Mouse (Mus musculus): Measurements from ENCODE around the gene Ccdc9b. TPM values are rescaled to one million over a fixed set of nuclear protein-coding genes. Genes with fewer than 3 reads are reported as not detected.

Ccdc9b gene
- polyA plus RNA-seq, 1 experiment, result 17.9 TPM

- H3K4me1 ChIP-seq (ENCODE audit: control insufficient read depth, insufficient read depth, low read length), result peaks cover 15% of the 10 kb centered on the region
These were observed 17.8 kb downstream of the Ccdc9b start for GRCm38 (mm10) chr2:118744621-118745020.

GRCm38 (mm10) chr2:118743261-118743943, 19.1 kb downstream of the Ccdc9b start:
- H3K27ac ChIP-seq (ENCODE audit: insufficient read depth, low read length), result no peak overlapping the region
- peaks cover 12% of the 10 kb centered on the region; the same call in 1 of the 2 replicates for H3K4me1 ChIP-seq (ENCODE audit: control insufficient read depth, insufficient read depth, low read length)
- no peak for TF ChIP-seq POLR2A (IDR thresholded peaks at IDR 0.05; ENCODE audit: low read depth, low read length)
- no peak for TF ChIP-seq CTCF (IDR thresholded peaks at IDR 0.05; ENCODE audit: borderline replicate concordance, insufficient read depth, low read length)
- H3K4me3 ChIP-seq (ENCODE audit: insufficient read depth, low read length), result no peak overlapping the region

More at GRCm38 (mm10) chr2:118744621-118745020, 17.8 kb downstream of the Ccdc9b start:
- Histone ChIP-seq H3K4me3 (ENCODE audit: insufficient read depth, low read length) (no peak overlapping the region), H3K27ac (ENCODE audit: insufficient read depth, low read length) (no peak overlapping the region)
- TF ChIP-seq CTCF (IDR thresholded peaks at IDR 0.05; ENCODE audit: borderline replicate concordance, insufficient read depth, low read length) (no peak), POLR2A (IDR thresholded peaks at IDR 0.05; ENCODE audit: low read depth, low read length) (no peak)

GRCm38 (mm10) chr2:118741183-118741582, 21.3 kb downstream of the Ccdc9b start:
- Histone ChIP-seq H3K4me1 (ENCODE audit: control insufficient read depth, insufficient read depth, low read length) (0 out of 2 replicates have a peak, but pooled peaks cover 3% of the 10 kb centered on the region), H3K27ac (ENCODE audit: insufficient read depth, low read length) (no peak overlapping the region), H3K4me3 (ENCODE audit: insufficient read depth, low read length) (no peak overlapping the region)
- TF ChIP-seq CTCF (IDR thresholded peaks at IDR 0.05; ENCODE audit: borderline replicate concordance, insufficient read depth, low read length), result no peak
- no peak for TF ChIP-seq POLR2A (IDR thresholded peaks at IDR 0.05; ENCODE audit: low read depth, low read length)

GRCm38 (mm10) chr2:118740341-118740740, 22.1 kb downstream of the Ccdc9b start:
- no peak overlapping the region for H3K4me3 ChIP-seq (ENCODE audit: insufficient read depth, low read length)
- 0 out of 2 replicates have a peak, but pooled peaks cover 3% of the 10 kb centered on the region for H3K4me1 ChIP-seq (ENCODE audit: control insufficient read depth, insufficient read depth, low read length)
- no peak for TF ChIP-seq POLR2A (IDR thresholded peaks at IDR 0.05; ENCODE audit: low read depth, low read length)
- no peak overlapping the region for H3K27ac ChIP-seq (ENCODE audit: insufficient read depth, low read length)

- Histone ChIP-seq H3K4me1 (ENCODE audit: control insufficient read depth, insufficient read depth, low read length) (no peaks in the 10 kb centered on the region), H3K27ac (ENCODE audit: insufficient read depth, low read length) (no peak overlapping the region), H3K4me3 (ENCODE audit: insufficient read depth, low read length) (no peak overlapping the region)
- TF ChIP-seq POLR2A (IDR thresholded peaks at IDR 0.05; ENCODE audit: low read depth, low read length) (no peak), CTCF (IDR thresholded peaks at IDR 0.05; ENCODE audit: borderline replicate concordance, insufficient read depth, low read length) (no peak)
These were observed 29.1 kb downstream of the Ccdc9b start for GRCm38 (mm10) chr2:118733341-118733740.

- Histone ChIP-seq H3K27ac (ENCODE audit: insufficient read depth, low read length) (no peak overlapping the region), H3K4me3 (ENCODE audit: insufficient read depth, low read length) (no peak overlapping the region), H3K4me1 (ENCODE audit: control insufficient read depth, insufficient read depth, low read length) (no peaks in the 10 kb centered on the region)
- TF ChIP-seq CTCF (IDR thresholded peaks at IDR 0.05; ENCODE audit: borderline replicate concordance, insufficient read depth, low read length) (no peak), POLR2A (IDR thresholded peaks at IDR 0.05; ENCODE audit: low read depth, low read length) (no peak)
These were observed 30.5 kb downstream of the Ccdc9b start for GRCm38 (mm10) chr2:118731981-118732380.

GRCm38 (mm10) chr2:118730622-118730915, 31.9 kb downstream of the Ccdc9b start:
- TF ChIP-seq POLR2A (IDR thresholded peaks at IDR 0.05; ENCODE audit: low read depth, low read length) (no peak), CTCF (IDR thresholded peaks at IDR 0.05; ENCODE audit: borderline replicate concordance, insufficient read depth, low read length) (peak; percentile 30; the same call in 1 of the 2 replicates)
- no peak overlapping the region for H3K27ac ChIP-seq (ENCODE audit: insufficient read depth, low read length)
- no peak overlapping the region for H3K4me3 ChIP-seq (ENCODE audit: insufficient read depth, low read length)
- no peaks in the 10 kb centered on the region for H3K4me1 ChIP-seq (ENCODE audit: control insufficient read depth, insufficient read depth, low read length)

- Histone ChIP-seq H3K27ac (ENCODE audit: insufficient read depth, low read length) (no peak overlapping the region), H3K4me3 (ENCODE audit: insufficient read depth, low read length) (no peak overlapping the region), H3K4me1 (ENCODE audit: control insufficient read depth, insufficient read depth, low read length) (no peaks in the 10 kb centered on the region)
- no peak for TF ChIP-seq CTCF (IDR thresholded peaks at IDR 0.05; ENCODE audit: borderline replicate concordance, insufficient read depth, low read length)
- no peak for TF ChIP-seq POLR2A (IDR thresholded peaks at IDR 0.05; ENCODE audit: low read depth, low read length)
These were observed 32.4 kb downstream of the Ccdc9b start for GRCm38 (mm10) chr2:118729816-118730621.

- no peaks in the 10 kb centered on the region for H3K4me1 ChIP-seq (ENCODE audit: control insufficient read depth, insufficient read depth, low read length)
- TF ChIP-seq POLR2A (IDR thresholded peaks at IDR 0.05; ENCODE audit: low read depth, low read length) (no peak), CTCF (IDR thresholded peaks at IDR 0.05; ENCODE audit: borderline replicate concordance, insufficient read depth, low read length) (no peak)
- H3K4me3 ChIP-seq (ENCODE audit: insufficient read depth, low read length), result no peak overlapping the region
- H3K27ac ChIP-seq (ENCODE audit: insufficient read depth, low read length), result no peak overlapping the region
These were observed 33.3 kb downstream of the Ccdc9b start for GRCm38 (mm10) chr2:118729194-118729593.

GRCm38 (mm10) chr2:118728337-118728736, 34.1 kb downstream of the Ccdc9b start, which contains the start of gene Plcb2:
Gene Plcb2, minus strand, starts transcription at chr2:118728438.
- Histone ChIP-seq H3K27ac (ENCODE audit: insufficient read depth, low read length) (no peak within 1 kb of the TSS), H3K4me1 (ENCODE audit: control insufficient read depth, insufficient read depth, low read length) (no peaks in the 10 kb centered on the region), H3K4me3 (ENCODE audit: insufficient read depth, low read length) (no peak within 1 kb of the TSS)
- TF ChIP-seq CTCF (IDR thresholded peaks at IDR 0.05; ENCODE audit: borderline replicate concordance, insufficient read depth, low read length) (no peak), POLR2A (IDR thresholded peaks at IDR 0.05; ENCODE audit: low read depth, low read length) (no peak)

All from embryonic fibroblast, embryonic 13.5 days (primary cell).